Mouse (Mus musculus): Measurements from ENCODE around the gene Cphx3.
"Not testable (repeated sequence)": the region's sequence is repeated elsewhere in the genome, so short reads cannot be mapped to it uniquely, and the experiment has no call there.

Gene Cphx3

DNA sequence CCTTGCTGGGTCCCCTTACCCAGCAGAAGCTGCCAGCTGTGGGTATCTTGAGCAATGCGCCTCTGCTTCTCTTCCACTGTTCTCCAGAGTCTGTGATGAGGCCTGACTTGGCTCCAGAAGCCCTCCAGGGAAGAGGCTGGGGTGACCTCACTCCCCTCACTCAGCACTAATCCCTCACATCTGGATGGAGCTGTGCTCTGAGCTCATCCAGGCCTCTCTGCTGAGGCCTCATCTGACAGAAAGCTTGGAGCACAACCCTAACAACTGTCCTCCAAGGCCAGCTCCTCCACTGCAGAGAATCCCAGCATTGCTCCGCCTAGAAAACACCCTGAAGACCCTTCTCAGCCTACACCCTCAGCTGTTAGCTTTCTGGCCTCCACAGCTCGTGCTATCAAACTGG lies 91.9 kb downstream of the Cphx3 start:
- DNase-seq (ENCODE audit: low spot score in 2 of 2) = not testable (repeated sequence)

DNA sequence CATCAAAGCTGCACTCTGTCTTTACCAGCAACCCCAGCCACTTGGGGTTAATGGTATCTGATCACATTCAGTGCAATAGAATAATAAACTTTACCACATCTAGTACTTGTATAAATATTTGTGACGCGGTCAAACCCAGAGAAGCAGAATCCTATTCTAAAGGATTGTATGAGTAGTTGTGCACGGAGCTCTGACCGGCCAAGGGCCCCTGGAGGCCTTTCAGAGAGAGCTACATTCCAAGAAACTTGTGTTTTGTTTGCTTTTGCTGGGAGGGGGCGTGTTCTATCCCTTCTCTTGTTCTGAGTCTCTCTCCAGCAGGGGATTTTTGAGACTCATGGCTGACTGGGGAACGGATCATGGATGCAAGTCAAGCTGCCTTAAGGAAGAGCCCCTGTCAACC lies 92.9 kb downstream of the Cphx3 start:
- not testable (repeated sequence) for DNase-seq (ENCODE audit: low spot score in 2 of 2)

DNA sequence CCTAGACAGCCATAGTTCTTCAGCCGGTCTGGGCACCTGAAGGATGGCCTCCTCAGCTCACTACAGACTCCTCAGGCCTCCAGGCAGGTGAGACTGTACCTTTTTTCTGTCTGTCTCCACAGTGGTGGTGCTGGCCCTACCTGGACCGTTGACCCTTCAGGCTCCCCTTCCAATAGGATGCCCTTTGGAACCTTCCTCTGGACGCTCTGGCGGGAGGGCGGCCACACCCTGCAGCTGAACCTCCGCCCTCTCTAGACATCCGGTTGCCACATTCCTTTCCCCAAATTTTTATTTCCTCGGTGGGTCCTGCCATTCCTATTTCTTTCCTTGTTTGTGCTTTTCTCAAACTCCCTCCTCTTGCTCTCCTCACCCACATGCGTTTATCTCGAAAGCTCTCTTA lies 99.6 kb downstream of the Cphx3 start:
- not testable (repeated sequence) for DNase-seq (ENCODE audit: low spot score in 2 of 2)

DNA sequence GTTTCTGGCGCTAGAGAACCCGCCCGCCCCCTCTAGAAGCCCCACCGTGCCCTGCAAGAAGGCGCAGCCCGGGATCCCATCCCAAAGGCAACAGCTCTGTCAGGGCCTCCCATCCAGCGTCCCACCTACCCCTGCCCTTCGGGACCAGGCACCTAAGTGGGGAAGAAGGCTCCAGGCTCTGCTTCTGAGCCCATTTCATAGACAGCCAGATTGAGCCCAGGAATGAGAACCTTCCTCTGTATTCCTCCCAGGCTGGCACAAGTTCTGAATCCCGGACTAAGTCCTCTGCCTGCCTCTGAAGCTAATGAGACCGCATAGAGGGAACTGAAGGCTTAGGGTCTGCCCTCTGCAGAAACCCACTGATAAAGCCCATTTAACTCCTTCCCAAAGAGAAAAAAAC lies 100.3 kb downstream of the Cphx3 start, which contains the start of gene Plac9b:
Gene Plac9b (minus strand): TSS at position 101 of the 400 bp plus-strand sequence.
- DNase-seq (ENCODE audit: low spot score in 2 of 2) = not testable (repeated sequence)

DNA sequence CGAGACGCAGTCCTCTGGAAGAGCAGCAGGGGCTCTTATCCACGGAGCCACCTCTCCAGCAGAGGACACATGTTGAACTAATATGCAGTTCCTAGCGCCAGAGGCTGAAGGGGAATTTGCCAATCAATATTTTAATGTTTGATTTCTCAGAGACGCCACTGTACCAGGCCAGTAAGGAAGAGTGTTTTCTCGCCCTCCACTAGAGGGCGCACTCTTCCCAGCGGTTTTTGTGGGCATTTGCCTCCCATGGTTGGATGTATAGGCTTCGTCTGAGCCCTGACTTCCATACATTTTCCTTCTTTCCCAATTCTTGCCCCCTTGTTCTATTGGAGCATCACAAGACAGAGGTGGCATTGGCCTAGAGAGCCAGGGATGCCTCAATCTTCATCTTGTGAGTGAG lies 104.5 kb downstream of the Cphx3 start:
- DNase-seq (ENCODE audit: low spot score in 2 of 2) = not testable (repeated sequence)

DNA sequence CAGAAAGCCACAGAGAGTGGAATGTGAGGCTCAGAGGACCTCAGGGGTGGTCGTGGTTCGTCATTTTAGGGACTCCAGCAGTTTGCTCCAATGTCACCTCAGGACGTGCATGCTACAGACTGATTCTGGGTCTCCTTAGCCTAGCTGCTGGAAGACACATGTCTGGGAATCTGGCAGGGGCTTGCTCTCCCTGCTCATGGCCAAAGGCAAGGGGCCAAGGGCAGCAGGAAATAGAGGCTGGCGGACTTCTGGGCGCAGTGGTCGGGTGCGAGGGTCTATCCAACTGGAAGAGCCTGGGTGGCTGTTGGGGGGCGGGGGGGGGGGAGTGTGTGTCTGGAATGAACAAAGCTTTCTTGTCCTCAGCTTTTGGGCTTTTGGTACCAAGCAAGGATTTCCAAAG lies 106.3 kb downstream of the Cphx3 start:
- not testable (repeated sequence) for DNase-seq (ENCODE audit: low spot score in 2 of 2)

DNA sequence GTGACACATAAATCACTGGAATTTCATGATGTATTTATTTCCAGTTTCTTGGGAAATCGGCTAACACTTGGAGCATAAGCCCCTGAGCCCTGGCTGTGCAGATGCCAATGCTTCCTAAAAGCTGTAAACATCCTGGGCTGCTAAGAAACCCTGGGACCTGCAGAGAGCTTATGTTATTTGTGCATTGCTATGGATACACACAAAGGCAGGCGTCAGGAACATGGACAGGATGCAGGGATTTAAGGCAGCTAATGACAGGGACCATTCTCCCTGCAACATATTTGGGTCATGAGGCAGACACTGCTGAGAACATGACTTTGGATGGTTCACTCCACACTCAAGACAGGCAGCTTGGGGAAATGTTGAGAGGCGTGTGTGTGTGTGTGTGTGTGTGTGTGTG lies 115.8 kb downstream of the Cphx3 start:
- not testable (repeated sequence) for DNase-seq (ENCODE audit: low spot score in 2 of 2)

DNA sequence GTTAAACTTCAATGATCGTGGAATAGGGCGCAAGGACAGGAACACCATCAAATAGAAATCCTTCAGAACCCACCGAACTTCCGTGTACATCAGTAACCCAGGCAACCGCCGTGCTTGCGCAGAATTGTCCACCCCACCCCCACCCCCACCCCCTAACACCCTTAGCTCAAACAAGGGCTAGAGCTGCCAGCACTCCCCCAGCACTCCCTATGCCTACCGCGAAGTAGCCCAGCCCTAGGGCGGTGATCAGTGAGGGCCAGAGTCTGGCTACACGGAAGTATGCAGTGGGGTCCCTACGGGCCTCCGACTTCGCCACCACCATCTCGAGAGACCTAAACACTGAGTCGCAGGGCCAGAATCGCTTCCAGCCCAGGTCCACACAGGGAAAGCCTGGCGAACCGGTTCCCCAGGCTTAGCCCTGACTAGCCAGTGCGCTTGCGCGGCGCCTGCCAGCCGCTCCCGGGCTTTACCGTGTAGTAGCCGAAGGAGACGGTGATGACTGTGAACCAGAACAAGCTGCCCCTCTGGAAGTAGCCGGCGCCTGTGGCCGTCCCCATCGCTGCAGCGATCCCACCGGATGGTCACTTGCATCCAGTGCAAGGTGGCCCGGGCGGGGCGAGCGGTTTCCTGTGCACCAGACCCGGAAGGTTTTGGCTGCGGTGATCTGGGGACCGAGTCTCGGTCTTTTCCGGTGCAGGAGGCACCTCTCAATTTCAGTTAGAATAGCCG lies 124.3 kb downstream of the Cphx3 start:
- not testable (repeated sequence) for DNase-seq (ENCODE audit: low spot score in 2 of 2)

DNA sequence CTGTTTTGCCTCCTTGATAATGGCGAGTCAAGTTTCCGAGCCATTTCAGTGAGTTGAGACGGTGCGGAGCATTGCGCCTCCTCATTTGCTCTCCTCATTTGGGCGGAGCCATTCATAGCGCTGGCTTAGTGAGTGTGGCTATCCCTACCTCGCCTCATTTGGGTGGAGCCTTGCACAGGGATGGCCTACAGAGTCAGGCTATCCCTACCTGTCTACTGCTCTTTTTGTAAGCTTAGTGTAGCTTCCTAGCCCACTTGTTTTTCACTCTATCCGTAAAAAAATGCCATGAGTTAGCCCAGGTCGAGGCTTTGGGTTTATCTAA lies 124.8 kb downstream of the Cphx3 start, which contains the start of gene Tmem254b:
Gene Tmem254b (minus strand): TSS at position 116 of the 322 bp plus-strand sequence.
- not testable (repeated sequence) for DNase-seq (ENCODE audit: low spot score in 2 of 2)

DNA sequence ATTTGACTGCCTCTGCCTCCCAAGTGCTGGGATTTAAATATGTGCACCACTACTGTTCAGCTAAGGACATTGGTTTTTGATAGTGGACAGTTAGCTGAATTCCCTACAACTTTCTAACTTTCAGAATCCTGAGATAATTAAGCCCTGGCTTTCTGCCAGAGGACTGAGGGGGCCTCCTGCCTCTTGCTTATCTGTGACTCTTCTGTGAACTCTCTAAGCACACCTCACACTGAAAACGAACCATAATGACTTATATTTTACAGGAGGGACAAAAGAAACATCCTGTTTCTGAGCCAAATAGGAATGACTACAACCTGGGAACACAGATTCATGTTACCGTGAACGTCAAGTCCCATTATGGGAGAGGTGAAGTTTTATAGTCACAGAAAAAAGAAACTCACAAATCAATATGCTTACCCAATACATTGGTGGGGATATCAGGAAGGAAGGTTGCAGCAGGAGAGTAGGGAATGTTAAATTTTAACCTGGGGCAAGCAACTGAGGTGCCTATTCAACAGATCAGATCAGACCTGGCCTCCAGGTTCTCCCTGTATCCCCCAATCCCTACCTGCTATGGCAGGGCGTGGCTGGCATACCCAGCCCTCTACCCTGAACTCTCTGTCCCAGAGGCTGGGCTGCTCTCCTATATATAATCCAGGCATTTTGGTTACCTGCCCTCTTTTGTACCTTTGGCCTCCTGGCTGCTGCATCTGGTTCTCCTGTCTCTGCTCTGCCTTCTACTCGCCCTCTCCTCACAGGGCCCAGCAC lies 134.3 kb downstream of the Cphx3 start:
- not testable (repeated sequence) for DNase-seq (ENCODE audit: low spot score in 2 of 2)

DNA sequence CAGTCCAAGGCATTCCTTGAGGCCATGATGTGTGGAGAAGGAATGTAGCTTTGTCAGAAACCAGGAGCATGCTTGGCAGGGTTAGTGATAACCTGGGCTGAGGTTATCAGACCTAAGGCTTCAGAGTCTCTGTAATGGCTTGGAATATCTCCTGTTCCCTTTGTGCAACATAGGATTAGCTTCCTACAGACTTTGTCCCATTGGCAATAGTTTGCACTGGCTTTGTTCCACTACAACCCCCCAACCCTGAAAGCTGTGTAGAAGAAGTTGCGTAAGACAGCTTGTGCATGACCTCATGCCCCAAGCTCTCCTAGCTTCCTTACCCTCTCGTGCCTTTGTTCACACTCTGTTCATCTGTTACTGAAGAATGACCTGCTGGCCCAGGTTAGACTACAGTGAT lies 155.1 kb downstream of the Cphx3 start:
- not testable (repeated sequence) for DNase-seq (ENCODE audit: low spot score in 2 of 2)

DNA sequence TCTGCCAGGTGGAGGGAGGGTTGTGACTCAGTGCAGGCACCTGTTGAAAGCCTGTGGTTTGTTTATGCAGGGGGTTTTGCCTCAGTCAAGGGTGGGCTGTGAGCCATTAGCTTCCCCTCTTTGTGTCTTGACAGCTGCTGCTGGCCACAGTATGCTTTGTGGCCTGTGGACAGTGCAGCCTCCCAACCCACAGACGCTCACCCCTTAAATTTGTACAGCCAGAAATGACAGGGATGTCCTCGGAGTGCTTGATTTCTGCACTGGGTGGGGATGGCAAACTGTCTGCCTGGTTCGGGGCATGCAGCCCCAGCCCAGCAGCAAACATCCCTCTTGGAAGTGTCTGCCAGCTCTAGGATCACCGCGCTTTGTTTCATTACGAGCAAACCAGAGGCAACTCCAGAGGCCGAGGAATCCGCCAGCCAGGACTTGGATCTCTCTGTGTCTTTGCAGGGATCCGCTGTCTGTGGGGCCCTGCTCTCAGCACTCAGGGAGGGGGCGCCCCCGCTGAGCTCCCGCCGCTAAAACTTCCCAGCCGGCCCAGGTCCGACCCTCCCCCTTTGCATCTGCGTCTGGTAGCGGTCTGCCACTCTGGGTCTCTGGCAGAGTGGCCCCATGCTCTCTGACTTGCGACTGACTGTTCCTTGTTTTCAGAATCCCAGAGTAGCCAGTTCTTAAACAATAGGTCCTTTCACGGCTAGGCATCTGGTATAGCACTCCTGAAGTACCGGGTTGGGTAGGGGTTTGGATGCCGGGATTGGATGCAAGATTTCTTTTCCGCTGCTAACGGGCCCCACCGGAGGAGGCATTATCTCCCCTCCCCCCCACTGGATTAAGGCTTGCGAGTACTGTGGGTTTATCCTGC lies 175.9 kb downstream of the Cphx3 start, which contains the start of gene Duxbl3:
Gene Duxbl3 (plus strand): TSS at position 207 of the 862 bp plus-strand sequence.
- DNase-seq (ENCODE audit: low spot score in 2 of 2) = not testable (repeated sequence)

DNA sequence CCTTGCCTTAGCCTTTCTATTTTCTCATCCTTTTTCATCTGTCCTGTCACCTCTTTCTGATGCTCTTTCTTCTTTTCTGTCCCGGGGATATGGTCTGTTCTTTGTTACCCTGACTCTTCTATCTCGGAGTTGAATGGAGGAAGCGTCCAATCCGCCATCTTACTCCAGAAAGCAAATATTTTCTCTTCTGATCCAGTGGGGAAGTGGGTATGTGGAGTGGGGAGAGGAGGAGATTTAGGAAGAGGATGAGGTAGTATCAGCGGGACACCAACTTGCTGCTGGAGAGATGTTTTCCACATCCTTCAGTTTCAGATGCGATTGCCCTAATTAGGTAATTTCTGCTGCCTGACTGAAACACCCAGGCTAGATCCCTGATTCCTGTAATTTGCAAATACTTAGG lies 176.6 kb downstream of the Cphx3 start:
- DNase-seq (ENCODE audit: low spot score in 2 of 2) = not testable (repeated sequence)
